Mouse (Mus musculus) lung, adult 2 months (tissue): ENCODE measurements at regions not wholly inside any gene's neighbourhood (a gene's known extent, or its start where the extent isn't known, plus 50 kb on each side); places are given as distances from the start of the nearest gene placed in this dataset.

Experiments used
- CTCF ChIP-seq: fragments of 200-500 bp; IDR thresholded peaks from 2 replicates; pipeline ENCODE4 v1.5.1; 2011; ENCODE audit warnings: mild to moderate bottlenecking, low read length, control low read depth; ENCODE audit not compliant: insufficient read depth
- POLR2A ChIP-seq: fragments of 200-500 bp; IDR thresholded peaks from 2 replicates; pipeline ENCODE4 v1.6.1; 2011; ENCODE audit warnings: low read depth, mild to moderate bottlenecking, control low read depth, low read length, borderline replicate concordance; ENCODE audit errors: extremely low read depth

GRCm38 (mm10) chr8:49195333-49195640, 351.5 kb upstream of the Tenm3 start:
- TF ChIP-seq CTCF (no peak), POLR2A (no peak)
